Comparison of ENCODE assay signal across 27 mouse cellular contexts in genomic region chr17:25219492-25220295, GRCm38 (mm10). TPM values are rescaled to one million over a fixed set of nuclear protein-coding genes. Genes with fewer than 3 reads are reported as not detected.
DNase-seq lines count a peak whose midpoint lies in the region; ATAC-seq and TF ChIP-seq lines count a peak whose summit lies in the region.
"Had no signal": no experiment of that assay in that cellular context is flagged by ENCODE, and none has a peak within 500 bp of the region (broad histone marks: within the 10 kb centered on the region; RNA-seq: fewer than 3 reads in every experiment).

No protein-coding gene starts in this region.

- DNase-seq in layer of hippocampus, adult 2 months (ENCODE audit: low spot score in 2 of 2) = no peak
- no peak for DNase-seq in layer of hippocampus, postnatal 14 days (ENCODE audit: low spot score in 2 of 2)
- peak; percentile 75 for DNase-seq in naive thymus-derived CD4-positive, alpha-beta T cell, adult 2 months (ENCODE audit: low read depth)
- peak; percentile 37 to 55 for DNase-seq in thymus, postnatal 36 days
- no peak for DNase-seq in embryonic facial prominence, embryonic 10.5 days (ENCODE audit: low spot score)
- no peak for DNase-seq in right cerebral cortex, postnatal 36 days (ENCODE audit: low spot score in 2 of 2)
- DNase-seq in layer of hippocampus, adult 18-20 months (ENCODE audit: low spot score in 2 of 2) = no peak
- DNase-seq: adrenal gland, adult 8-10 months; B cell, adult 2 months; embryo, embryonic 11 days; gastrocnemius, adult 2 months; heart, postnatal 10 days; kidney, adult 11 months; kidney, postnatal 36 days; layer of hippocampus, adult 9-11 months; liver; liver, postnatal 0 days; lung, postnatal 14 days; midbrain, embryonic 14.5 days had no signal

- H3K4me1 ChIP-seq in embryonic facial prominence, embryonic 10.5 days = peaks cover 18% of the 10 kb centered on the region

- H3K27ac ChIP-seq in layer of hippocampus, adult 2 months = peak overlapping the region; percentile 20; the same call in 1 of the 2 replicates
- no peak overlapping the region for H3K27ac ChIP-seq in embryonic facial prominence, embryonic 10.5 days (replicated peaks)
- H3K27ac ChIP-seq: forebrain, embryonic 13.5 days; gastrocnemius, adult 2 months; heart, embryonic 10.5 days; hindbrain, postnatal 0 days; kidney, embryonic 15.5 days; limb, embryonic 10.5 days; neural tube, embryonic 12.5 days; stomach, embryonic 15.5 days had no signal

- H3K9me3 ChIP-seq in embryonic facial prominence, embryonic 10.5 days = no peaks in the 10 kb centered on the region
- H3K9me3 ChIP-seq: forebrain, embryonic 13.5 days; heart, embryonic 10.5 days; kidney, embryonic 15.5 days; limb, embryonic 10.5 days; neural tube, embryonic 12.5 days; stomach, embryonic 15.5 days had no signal

- H3K4me3 ChIP-seq in layer of hippocampus, adult 2 months = no peak overlapping the region
- H3K4me3 ChIP-seq in embryonic facial prominence, embryonic 10.5 days = no peak overlapping the region
- H3K4me3 ChIP-seq: forebrain, embryonic 13.5 days; gastrocnemius, adult 2 months; heart, embryonic 10.5 days; kidney, embryonic 15.5 days; limb, embryonic 10.5 days; neural tube, embryonic 12.5 days; stomach, embryonic 15.5 days had no signal

- peak; percentile 32 for ATAC-seq in CD4-positive, CD25-positive, alpha-beta regulatory T cell, adult 4 months
- ATAC-seq: forebrain, embryonic 13.5 days; hindbrain, postnatal 0 days; liver, postnatal 0 days had no signal

- H3K36me3 ChIP-seq in embryonic facial prominence, embryonic 10.5 days (replicated peaks) = peaks cover 64% of the 10 kb centered on the region

- WGBS in embryonic facial prominence, embryonic 10.5 days = 91% methylated on average over 15 of the region's 15 CpGs

- H3K27me3 ChIP-seq in embryonic facial prominence, embryonic 10.5 days (replicated peaks; ENCODE audit: low read depth, poor library complexity, severe bottlenecking) = 0 out of 2 replicates have a peak, but pooled peaks cover 17% of the 10 kb centered on the region
- H3K27me3 ChIP-seq: forebrain, embryonic 13.5 days; kidney, embryonic 15.5 days; neural tube, embryonic 12.5 days; stomach, embryonic 15.5 days had no signal

- TF ChIP-seq CTCF in layer of hippocampus, adult 2 months (conservative IDR thresholded peaks at IDR 0.05) = no peak

RNA-seq across cellular contexts. Expression of gene Gnptg, which starts 20.2 kb away (rescaled TPM):
- 10 to 100 TPM; 73.7 to 77.4 TPM for total RNA-seq in layer of hippocampus, adult 2 months (2021)
- total RNA-seq in layer of hippocampus, postnatal 14 days (2021) = 10 to 100 TPM; 64.4 to 71.9 TPM
- polyA plus RNA-seq in CD4-positive, CD25-positive, alpha-beta regulatory T cell, adult 4 months (2017; shearing (Covaris generic)) = 10 to 100 TPM; 76.7 to 77.2 TPM
- polyA plus RNA-seq in embryonic facial prominence, embryonic 10.5 days (2016; fragmentation: Nextera tagmentation; extraction: Ambion mirVana) = 36.1 and 41.5 TPM in 2 replicates
- total RNA-seq in layer of hippocampus, adult 18-20 months (2021) = 10 to 100 TPM; 71.1 to 73.5 TPM

RNA-seq across cellular contexts. Expression of gene Tsr3, which starts 20.3 kb away (rescaled TPM):
- total RNA-seq in layer of hippocampus, adult 2 months (2021) = 10 to 100 TPM; 25.0 to 26.2 TPM
- 10 to 100 TPM; 25.0 to 26.6 TPM for total RNA-seq in layer of hippocampus, postnatal 14 days (2021)
- 10 to 100 TPM; 35.1 to 36.0 TPM for polyA plus RNA-seq in CD4-positive, CD25-positive, alpha-beta regulatory T cell, adult 4 months (2017; shearing (Covaris generic))
- polyA plus RNA-seq in embryonic facial prominence, embryonic 10.5 days (2016; fragmentation: Nextera tagmentation; extraction: Ambion mirVana) = 75.4 and 78.6 TPM in 2 replicates
- 10 to 100 TPM; 22.9 to 23.7 TPM for total RNA-seq in layer of hippocampus, adult 18-20 months (2021)

RNA-seq across cellular contexts. Expression of gene Unkl, which starts 31.5 kb away (rescaled TPM):
- total RNA-seq in layer of hippocampus, adult 2 months (2021) = 10 to 100 TPM; 36.4 to 40.6 TPM
- 10 to 100 TPM; 33.9 to 37.0 TPM for total RNA-seq in layer of hippocampus, postnatal 14 days (2021)
- 10 to 100 TPM; 18.4 to 30.0 TPM for polyA plus RNA-seq in CD4-positive, CD25-positive, alpha-beta regulatory T cell, adult 4 months (2017; shearing (Covaris generic))
- 9.6 and 10.9 TPM in 2 replicates for polyA plus RNA-seq in embryonic facial prominence, embryonic 10.5 days (2016; fragmentation: Nextera tagmentation; extraction: Ambion mirVana)
- total RNA-seq in layer of hippocampus, adult 18-20 months (2021) = 10 to 100 TPM; 41.7 to 43.6 TPM

RNA-seq across cellular contexts. Expression of gene BC003965, which starts 35.3 kb away (rescaled TPM):
- total RNA-seq in layer of hippocampus, adult 2 months (2021) = 10 to 100 TPM; 20.4 to 22.0 TPM
- total RNA-seq in layer of hippocampus, postnatal 14 days (2021) = 10 to 100 TPM; 17.8 to 19.2 TPM
- polyA plus RNA-seq in CD4-positive, CD25-positive, alpha-beta regulatory T cell, adult 4 months (2017; shearing (Covaris generic)) = 10 to 100 TPM; 15.6 to 20.7 TPM
- polyA plus RNA-seq in embryonic facial prominence, embryonic 10.5 days (2016; fragmentation: Nextera tagmentation; extraction: Ambion mirVana) = 35.5 and 36.9 TPM in 2 replicates
- 10 to 100 TPM; 19.5 to 21.2 TPM for total RNA-seq in layer of hippocampus, adult 18-20 months (2021)

RNA-seq across cellular contexts. Expression of gene Baiap3, which starts 36.5 kb away (rescaled TPM):
- 10 to 100 TPM in 1 of 2 experiments, 1 to 10 TPM in 1; 9.9 to 10.5 TPM for total RNA-seq in layer of hippocampus, adult 2 months (2021)
- total RNA-seq in layer of hippocampus, postnatal 14 days (2021) = 10 to 100 TPM in 1 of 2 experiments, 1 to 10 TPM in 1; 9.7 to 11.3 TPM
- 10 to 100 TPM; 14.4 to 31.1 TPM for polyA plus RNA-seq in CD4-positive, CD25-positive, alpha-beta regulatory T cell, adult 4 months (2017; shearing (Covaris generic))
- 0.67 and 0.94 TPM in 2 replicates for polyA plus RNA-seq in embryonic facial prominence, embryonic 10.5 days (2016; fragmentation: Nextera tagmentation; extraction: Ambion mirVana)
- 1 to 10 TPM; 5.8 to 7.8 TPM for total RNA-seq in layer of hippocampus, adult 18-20 months (2021)

Comparison
In these comparisons a context has a peak if more than half of its experiments do, and no peak if none do; other contexts are left out.
1. DNase-seq: peak in naive thymus-derived CD4-positive, alpha-beta T cell, adult 2 months (single experiment) and thymus, postnatal 36 days (2 of 2); none in layer of hippocampus, adult 2 months (0 of 2), layer of hippocampus, postnatal 14 days (0 of 2), embryonic facial prominence, embryonic 10.5 days (single experiment), right cerebral cortex, postnatal 36 days (0 of 2) and layer of hippocampus, adult 18-20 months (0 of 2).